Mouse (Mus musculus): ENCODE measurements around the gene Inava. TPM values are rescaled to one million over a fixed set of nuclear protein-coding genes. Genes with fewer than 3 reads are reported as not detected.

Gene Inava
- polyA plus RNA-seq, 1 experiment = 3.3 TPM

DNA sequence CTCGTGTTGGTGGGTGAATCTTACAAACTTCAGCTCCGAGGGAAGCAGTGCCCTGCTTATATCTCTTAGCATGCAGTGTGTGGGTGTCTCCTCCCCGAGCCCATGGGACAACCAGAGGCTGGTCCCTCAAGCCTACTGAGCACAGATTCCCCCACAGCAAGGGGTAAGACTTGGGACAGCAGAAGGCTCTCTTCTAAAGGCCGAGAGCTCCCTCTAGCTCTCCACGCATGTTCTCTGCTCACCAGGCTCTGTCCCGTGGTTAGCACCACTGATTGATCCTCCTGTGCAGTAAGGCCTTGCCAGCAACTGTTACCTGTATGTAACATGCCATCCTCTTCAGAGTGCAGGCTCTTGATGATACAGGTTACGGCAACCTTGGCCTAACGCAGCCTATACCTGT lies 66.4 kb downstream of the Inava start:
- DNase-seq (ENCODE audit: extremely low spot score in 1 of 2, low spot score in 1 of 2) = peak; percentile 34 to 67

- DNase-seq (ENCODE audit: extremely low spot score in 1 of 2, low spot score in 1 of 2) = no peak
Observed at GRCm38 (mm10) chr1:136165436-136165835, 68.6 kb downstream of the Inava start.

Other genes starting within 250 kb of the Inava start
- gene Igfn1, start 227.9 kb downstream of the Inava start, polyA plus RNA-seq (2012; rRNA removed) = 12.1 and 17.9 TPM in 2 replicates
- 108 and 113 TPM in 2 replicates for gene Tmem9, start 226.1 kb downstream of the Inava start, polyA plus RNA-seq (2012; rRNA removed)
- gene Ascl5, start 183.5 kb downstream of the Inava start, polyA plus RNA-seq (2012; rRNA removed) = 1.0 and 1.2 TPM in 2 replicates
- gene Cacna1s, start 181.5 kb downstream of the Inava start, polyA plus RNA-seq (2012; rRNA removed) = 4.5 and 5.6 TPM in 2 replicates
- 42.1 and 45.8 TPM in 2 replicates for gene Kif21b, start 102.9 kb downstream of the Inava start, polyA plus RNA-seq (2012; rRNA removed)
- 0.63 and 0.88 TPM in 2 replicates for gene Mroh3, start 21.4 kb downstream of the Inava start, polyA plus RNA-seq (2012; rRNA removed)
- 5.4 and 6.5 TPM in 2 replicates for gene Gpr25, start 26.6 kb upstream of the Inava start, polyA plus RNA-seq (2012; rRNA removed)
- gene Camsap2, start 111.8 kb upstream of the Inava start, polyA plus RNA-seq (2012; rRNA removed) = 53.6 and 53.7 TPM in 2 replicates
- 6.6 and 7.8 TPM in 2 replicates for gene Ddx59, start 181.0 kb upstream of the Inava start, polyA plus RNA-seq (2012; rRNA removed)
- 0.25 and 0.30 TPM in 2 replicates for gene Kif14, start 232.1 kb upstream of the Inava start, polyA plus RNA-seq (2012; rRNA removed)

Data from frontal cortex, adult 2 months (tissue).